Mouse (Mus musculus): ENCODE measurements around the gene B4galt7.

DNA sequence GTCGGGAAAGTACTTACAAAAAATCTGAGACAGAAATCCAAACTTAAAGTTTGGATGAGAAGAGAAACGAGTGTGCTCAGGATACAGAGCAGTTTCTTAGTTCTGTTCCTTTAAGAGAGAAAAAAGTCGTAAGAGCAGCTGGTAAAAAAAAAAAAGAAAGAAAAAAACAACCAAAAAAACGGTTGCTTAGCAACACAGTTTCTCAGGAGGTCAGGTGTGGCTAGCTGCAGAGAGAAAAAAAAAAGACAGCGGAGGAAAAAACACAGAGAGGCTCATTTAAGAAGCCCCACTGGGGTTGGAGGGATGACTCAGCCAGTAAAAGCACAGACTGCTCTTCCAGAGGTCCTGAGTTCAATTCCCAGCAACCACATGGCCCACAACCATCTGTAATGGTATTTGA, 25.4 kb upstream of the B4galt7 start:
- TF ChIP-seq CTCF (IDR thresholded peaks at IDR 0.05; ENCODE audit: low read depth, low read length) (no peak), POLR2A (IDR thresholded peaks at IDR 0.05; ENCODE audit: borderline replicate concordance, low read depth, low read length) (no peak)

All from bone marrow macrophage, adult 2 months (primary cell).